Mouse (Mus musculus) erythroblast, adult 5-6 weeks (primary cell): ENCODE data around the gene Hax1. TPM values are rescaled to one million over a fixed set of nuclear protein-coding genes. Genes with fewer than 3 reads are reported as not detected.
A peak's percentile ranks its signal among the peaks of the same experiment; 100 is the strongest.

Experiments
- ATAC-seq: replicated peaks from 2 replicates; pipeline ENCODE4 v1.8.0; 2016; ENCODE audit warnings: moderate number of reproducible peaks, mild to moderate bottlenecking, moderate TSS enrichment, inconsistent platforms; ENCODE audit not compliant: poor library complexity, low FRiP score, severe bottlenecking
- total RNA-seq, 2 experiments: library from RNA; stranded (forward) in 1 of 2; stranded (reverse) in 1 of 2; fragments of 150-400 nt in 1 of 2; fragments of 200-764, 138-1000 nt in 1 of 2; gene quantifications; 2 replicates each; pipeline versions ENCODE4 v1.2.3 to v1.2.4; 2015 to 2017; ENCODE audit warnings: low replicate concordance in 2 of 2

Gene Hax1
- total RNA-seq (2015; ENCODE audit: low replicate concordance) (118 and 129 TPM in 2 replicates), total RNA-seq (2017; ENCODE audit: low replicate concordance) (48.2 and 60.8 TPM in 2 replicates)

GRCm38 (mm10) chr3:89998612-89999054, at the start of gene Hax1:
TSS of gene Hax1 (minus strand) at chr3:89998780.
- peak; percentile 94 for ATAC-seq

GRCm38 (mm10) chr3:90036263-90036662, 37.7 kb upstream of the Hax1 start:
- ATAC-seq, result no peak

- no peak for ATAC-seq
Measured at GRCm38 (mm10) chr3:90034653-90035052, 36.1 kb upstream of the Hax1 start.

GRCm38 (mm10) chr3:90016626-90017025, 18.0 kb upstream of the Hax1 start:
- no peak for ATAC-seq

- ATAC-seq, result no peak
Measured at GRCm38 (mm10) chr3:90010291-90010690, 11.7 kb upstream of the Hax1 start.

- ATAC-seq, result no peak
Measured at GRCm38 (mm10) chr3:90004091-90004796, 5.7 kb upstream of the Hax1 start.

- no peak for ATAC-seq
Measured at GRCm38 (mm10) chr3:89999830-90000229, 1.2 kb upstream of the Hax1 start.

- ATAC-seq, result peak; percentile 4
Measured at GRCm38 (mm10) chr3:89999090-89999489, 510 bp upstream of the Hax1 start.

- peak; percentile 63 for ATAC-seq
Measured at GRCm38 (mm10) chr3:89997791-89998495, 637 bp downstream of the Hax1 start.

- ATAC-seq, result no peak
Measured at GRCm38 (mm10) chr3:89994807-89995515, 3.6 kb downstream of the Hax1 start.

- ATAC-seq, result no peak
Measured at GRCm38 (mm10) chr3:89987822-89988221, 10.8 kb downstream of the Hax1 start.

GRCm38 (mm10) chr3:89987211-89987610, 11.4 kb downstream of the Hax1 start:
- no peak for ATAC-seq

- ATAC-seq, result no peak
Measured at GRCm38 (mm10) chr3:89982426-89982825, 16.2 kb downstream of the Hax1 start.

GRCm38 (mm10) chr3:89976859-89977258, 21.7 kb downstream of the Hax1 start:
- no peak for ATAC-seq

GRCm38 (mm10) chr3:89968509-89968908, 30.1 kb downstream of the Hax1 start:
- no peak for ATAC-seq

GRCm38 (mm10) chr3:89966946-89967345, 31.6 kb downstream of the Hax1 start:
- ATAC-seq, result no peak

GRCm38 (mm10) chr3:89965972-89966371, 32.6 kb downstream of the Hax1 start:
- ATAC-seq, result no peak

GRCm38 (mm10) chr3:89965557-89965956, 33.0 kb downstream of the Hax1 start:
- no peak for ATAC-seq

- ATAC-seq, result 0 out of 2 replicates have a peak, but pooled peaks have one; percentile 30
Measured at GRCm38 (mm10) chr3:89963926-89964739, 34.4 kb downstream of the Hax1 start.
